Mouse (Mus musculus): ENCODE measurements around the gene Gm28035. TPM values are rescaled to one million over a fixed set of nuclear protein-coding genes. Genes with fewer than 3 reads are reported as not detected.
A peak's percentile ranks its signal among the peaks of the same experiment; 100 is the strongest.

The Gm28035 gene
- polyA plus RNA-seq, 1 experiment from 2014 or later, result 0.12 TPM

GRCm38 (mm10) chr2:30211408-30212168 lies 28.8 kb upstream of the Gm28035 start:
- no peaks in the 10 kb centered on the region for H3K36me3 ChIP-seq
- H3K9ac ChIP-seq (replicated peaks), result no peak overlapping the region
- no peak overlapping the region for H3K4me3 ChIP-seq (replicated peaks)
- H3K9me3 ChIP-seq (replicated peaks), result no peaks in the 10 kb centered on the region
- no peak overlapping the region for H3K4me2 ChIP-seq
- peaks cover 4% of the 10 kb centered on the region for H3K4me1 ChIP-seq
- no peaks in the 10 kb centered on the region for H3K27me3 ChIP-seq (replicated peaks)
- no peak overlapping the region for H3K27ac ChIP-seq (replicated peaks)
- ATAC-seq (ENCODE audit: low FRiP score), result no peak
- WGBS, result 59% methylated on average over 6 of the region's 6 CpGs

- Histone ChIP-seq H3K36me3 (no peaks in the 10 kb centered on the region), H3K9ac (replicated peaks) (no peak overlapping the region), H3K27me3 (replicated peaks) (no peaks in the 10 kb centered on the region), H3K27ac (replicated peaks) (no peak overlapping the region), H3K9me3 (replicated peaks) (no peaks in the 10 kb centered on the region), H3K4me3 (replicated peaks) (no peak overlapping the region), H3K4me2 (no peak overlapping the region), H3K4me1 (no peaks in the 10 kb centered on the region)
- no peak for ATAC-seq (ENCODE audit: low FRiP score)
- WGBS, result 75% methylated on average over 4 of the region's 4 CpGs
These were observed 28.2 kb upstream of the Gm28035 start for GRCm38 (mm10) chr2:30212169-30212545.

GRCm38 (mm10) chr2:30212951-30213350 lies 27.4 kb upstream of the Gm28035 start:
- WGBS, result 70% methylated on average over 1 of the region's 1 CpGs
- Histone ChIP-seq H3K4me1 (no peaks in the 10 kb centered on the region), H3K36me3 (no peaks in the 10 kb centered on the region), H3K27ac (replicated peaks) (no peak overlapping the region), H3K4me3 (replicated peaks) (no peak overlapping the region), H3K9me3 (replicated peaks) (no peaks in the 10 kb centered on the region), H3K27me3 (replicated peaks) (no peaks in the 10 kb centered on the region), H3K9ac (replicated peaks) (no peak overlapping the region), H3K4me2 (no peak overlapping the region)
- ATAC-seq (ENCODE audit: low FRiP score), result no peak

GRCm38 (mm10) chr2:30214745-30215144 lies 25.6 kb upstream of the Gm28035 start:
- no peak overlapping the region for H3K4me3 ChIP-seq (replicated peaks)
- H3K36me3 ChIP-seq, result no peaks in the 10 kb centered on the region
- no peak overlapping the region for H3K9ac ChIP-seq (replicated peaks)
- no peaks in the 10 kb centered on the region for H3K4me1 ChIP-seq
- ATAC-seq (ENCODE audit: low FRiP score), result no peak
- 82% methylated on average over 3 of the region's 3 CpGs for WGBS
- H3K9me3 ChIP-seq (replicated peaks), result no peaks in the 10 kb centered on the region
- H3K4me2 ChIP-seq, result no peak overlapping the region
- H3K27me3 ChIP-seq (replicated peaks), result no peaks in the 10 kb centered on the region
- no peak overlapping the region for H3K27ac ChIP-seq (replicated peaks)

- no peak for ATAC-seq (ENCODE audit: low FRiP score)
- H3K4me2 ChIP-seq, result no peak overlapping the region
- no peaks in the 10 kb centered on the region for H3K4me1 ChIP-seq
- no peaks in the 10 kb centered on the region for H3K27me3 ChIP-seq (replicated peaks)
- no peak overlapping the region for H3K27ac ChIP-seq (replicated peaks)
- no peaks in the 10 kb centered on the region for H3K9me3 ChIP-seq (replicated peaks)
- H3K36me3 ChIP-seq, result no peaks in the 10 kb centered on the region
- 83% methylated on average over 6 of the region's 6 CpGs for WGBS
- no peak overlapping the region for H3K9ac ChIP-seq (replicated peaks)
- no peak overlapping the region for H3K4me3 ChIP-seq (replicated peaks)
These were observed 24.9 kb upstream of the Gm28035 start for GRCm38 (mm10) chr2:30215493-30215892.

- no peaks in the 10 kb centered on the region for H3K9me3 ChIP-seq (replicated peaks)
- no peak overlapping the region for H3K4me2 ChIP-seq
- 96% methylated on average over 5 of the region's 5 CpGs for WGBS
- H3K9ac ChIP-seq (replicated peaks), result no peak overlapping the region
- no peak overlapping the region for H3K27ac ChIP-seq (replicated peaks)
- H3K36me3 ChIP-seq, result no peaks in the 10 kb centered on the region
- H3K27me3 ChIP-seq (replicated peaks), result no peaks in the 10 kb centered on the region
- H3K4me1 ChIP-seq, result no peaks in the 10 kb centered on the region
- no peak overlapping the region for H3K4me3 ChIP-seq (replicated peaks)
- no peak for ATAC-seq (ENCODE audit: low FRiP score)
These were observed 24.1 kb upstream of the Gm28035 start for GRCm38 (mm10) chr2:30216293-30216692.

GRCm38 (mm10) chr2:30235593-30235992 lies 4.8 kb upstream of the Gm28035 start:
- ATAC-seq (ENCODE audit: low FRiP score), result no peak
- H3K4me3 ChIP-seq (replicated peaks), result no peak overlapping the region
- no peaks in the 10 kb centered on the region for H3K9me3 ChIP-seq (replicated peaks)
- peaks cover 10% of the 10 kb centered on the region for H3K36me3 ChIP-seq
- no peak overlapping the region for H3K27ac ChIP-seq (replicated peaks)
- H3K4me1 ChIP-seq, result peaks cover 30% of the 10 kb centered on the region
- H3K4me2 ChIP-seq, result no peak overlapping the region
- H3K9ac ChIP-seq (replicated peaks), result no peak overlapping the region
- no peaks in the 10 kb centered on the region for H3K27me3 ChIP-seq (replicated peaks)
- WGBS, result 84% methylated on average over 5 of the region's 5 CpGs

GRCm38 (mm10) chr2:30236426-30237198 lies 3.8 kb upstream of the Gm28035 start:
- Histone ChIP-seq H3K4me3 (replicated peaks) (peak overlapping the region; percentile 84), H3K9ac (replicated peaks) (peak overlapping the region; percentile 63), H3K27ac (replicated peaks) (peak overlapping the region; percentile 84), H3K9me3 (replicated peaks) (no peaks in the 10 kb centered on the region), H3K36me3 (peaks cover 19% of the 10 kb centered on the region), H3K27me3 (replicated peaks) (no peaks in the 10 kb centered on the region), H3K4me1 (peaks cover 30% of the 10 kb centered on the region), H3K4me2 (peak overlapping the region; percentile 78)
- WGBS, result 5% methylated on average over 18 of the region's 18 CpGs
- peak; percentile 7; the same call in 1 of the 2 replicates for ATAC-seq (ENCODE audit: low FRiP score)

GRCm38 (mm10) chr2:30237199-30237880 lies 3.0 kb upstream of the Gm28035 start, which contains the start of gene Lrrc8a:
TSS of gene Lrrc8a (plus strand) at chr2:30237715.
- no peaks in the 10 kb centered on the region for H3K27me3 ChIP-seq (replicated peaks)
- ATAC-seq (ENCODE audit: low FRiP score), result peak; percentile 98
- peak within 1 kb of the TSS; percentile 78 for H3K4me2 ChIP-seq
- H3K4me3 ChIP-seq (replicated peaks), result peak within 1 kb of the TSS; percentile 84
- H3K9me3 ChIP-seq (replicated peaks), result no peaks in the 10 kb centered on the region
- H3K36me3 ChIP-seq, result peaks cover 26% of the 10 kb centered on the region
- H3K27ac ChIP-seq (replicated peaks), result peak within 1 kb of the TSS; percentile 94
- H3K9ac ChIP-seq (replicated peaks), result peak within 1 kb of the TSS; percentile 92
- WGBS, result under 1% methylated on average over 64 of the region's 67 CpGs
- peaks cover 36% of the 10 kb centered on the region for H3K4me1 ChIP-seq

GRCm38 (mm10) chr2:30237881-30238280 lies 2.5 kb upstream of the Gm28035 start:
- H3K9ac ChIP-seq (replicated peaks), result peak overlapping the region; percentile 92
- under 1% methylated on average over 39 of the region's 42 CpGs for WGBS
- peak overlapping the region; percentile 78 for H3K4me2 ChIP-seq
- peak overlapping the region; percentile 84 for H3K4me3 ChIP-seq (replicated peaks)
- H3K27me3 ChIP-seq (replicated peaks), result no peaks in the 10 kb centered on the region
- no peaks in the 10 kb centered on the region for H3K9me3 ChIP-seq (replicated peaks)
- H3K4me1 ChIP-seq, result peaks cover 41% of the 10 kb centered on the region
- peak; percentile 87 for ATAC-seq (ENCODE audit: low FRiP score)
- peak overlapping the region; percentile 94 for H3K27ac ChIP-seq (replicated peaks)
- H3K36me3 ChIP-seq, result peaks cover 30% of the 10 kb centered on the region

GRCm38 (mm10) chr2:30238906-30239465 lies 1.4 kb upstream of the Gm28035 start:
- ATAC-seq (ENCODE audit: low FRiP score), result no peak
- Histone ChIP-seq H3K36me3 (peaks cover 40% of the 10 kb centered on the region), H3K4me2 (peak overlapping the region; percentile 78), H3K9ac (replicated peaks) (peak overlapping the region; percentile 92), H3K4me1 (peaks cover 49% of the 10 kb centered on the region), H3K27me3 (replicated peaks) (no peaks in the 10 kb centered on the region), H3K4me3 (replicated peaks) (peak overlapping the region; percentile 84), H3K27ac (replicated peaks) (no peak overlapping the region; the same call in 1 of the 2 replicates), H3K9me3 (replicated peaks) (no peaks in the 10 kb centered on the region)
- WGBS, result 89% methylated on average over 3 of the region's 3 CpGs

Measured in neural tube, embryonic 15.5 days (tissue).